29 mouse cellular contexts compared by ENCODE assay signal in the genomic region with DNA sequence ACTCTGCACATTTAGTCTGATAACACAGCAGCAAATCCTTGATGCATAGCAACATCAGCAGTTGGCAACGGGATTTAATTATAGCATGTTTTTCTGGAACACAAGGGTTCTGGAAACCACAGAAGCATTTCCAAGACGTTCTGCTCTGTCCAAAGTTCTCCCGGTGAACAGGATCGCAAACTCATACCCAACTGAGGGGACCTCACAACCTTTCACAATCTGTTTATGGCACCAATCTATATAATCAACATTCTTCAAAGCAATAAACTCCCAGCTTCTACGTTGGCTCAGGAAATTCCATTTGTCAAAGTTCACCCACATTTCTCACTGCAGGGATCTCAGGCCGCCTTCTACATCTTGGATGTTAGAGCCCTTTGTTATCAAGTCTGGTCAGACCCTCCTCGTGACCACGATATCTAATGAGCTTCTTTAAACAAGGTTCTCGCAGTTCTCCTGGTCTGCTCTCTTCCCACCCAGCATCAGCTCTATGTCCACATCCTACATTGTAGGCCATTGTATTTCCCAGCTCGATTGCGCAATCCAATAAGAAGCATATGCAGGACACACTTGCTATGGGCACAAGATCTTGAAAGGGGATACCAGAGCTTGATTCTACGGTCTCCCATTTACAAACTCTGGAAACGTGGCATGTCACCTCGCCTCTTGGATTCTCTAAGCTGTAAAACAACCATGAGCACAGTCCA. TPM values are rescaled to one million over a fixed set of nuclear protein-coding genes. Genes with fewer than 3 reads are reported as not detected.
DNase-seq lines count a peak whose midpoint lies in the region; ATAC-seq and TF ChIP-seq lines count a peak whose summit lies in the region.
"Had no signal": no experiment of that assay in that cellular context is flagged by ENCODE, and none has a peak within 500 bp of the region (broad histone marks: within the 10 kb centered on the region; RNA-seq: fewer than 3 reads in every experiment).

No protein-coding gene starts in this region.

- 65% methylated on average over 14 of the region's 14 CpGs for WGBS in intestine, embryonic 14.5 days
- 38% methylated on average over 14 of the region's 14 CpGs for WGBS in intestine, postnatal 0 days
- 27% methylated on average over 14 of the region's 14 CpGs for WGBS in small intestine, adult 2 months

- TF ChIP-seq POLR2A in small intestine, adult 2 months (IDR thresholded peaks at IDR 0.05; ENCODE audit: low read depth, low read length), result no peak

- H3K27me3 ChIP-seq in intestine, embryonic 14.5 days (replicated peaks; ENCODE audit: control insufficient read depth, insufficient read depth, low read length), result no peaks in the 10 kb centered on the region
- H3K27me3 ChIP-seq in intestine, postnatal 0 days (replicated peaks; ENCODE audit: control insufficient read depth, insufficient read depth, low read length), result no peaks in the 10 kb centered on the region
- H3K27me3 ChIP-seq in small intestine, adult 2 months (ENCODE audit: control insufficient read depth, insufficient read depth, low read length), result no peaks in the 10 kb centered on the region
- H3K27me3 ChIP-seq: embryonic facial prominence, embryonic 13.5 days; forebrain, embryonic 13.5 days; heart, embryonic 13.5 days; hindbrain, embryonic 12.5 days; hindbrain, embryonic 15.5 days had no signal

- peak; percentile 16 for DNase-seq in NIH3T3 (ENCODE audit: low read depth)
- no peak for DNase-seq in intestine, embryonic 14.5 days (ENCODE audit: low spot score)
- no peak for DNase-seq in retina, postnatal 1 day
- no peak for DNase-seq in heart, adult 18-20 months
- DNase-seq in heart, postnatal 4 days, result no peak
- DNase-seq: adrenal gland, adult 2 months; adrenal gland, postnatal 14 days; cerebellum, adult 11-12 months; cerebellum, adult 8-10 months; cerebellum, postnatal 10 days; cerebellum, postnatal 36 days; embryo, embryonic 11 days; gastrocnemius, postnatal 25 days; heart, adult 2 months; heart, postnatal 14 days; kidney, adult 11 months had no signal

- H3K4me2 ChIP-seq in intestine, embryonic 14.5 days (ENCODE audit: low read length), result no peak overlapping the region
- H3K4me2 ChIP-seq in intestine, postnatal 0 days (replicated peaks; ENCODE audit: low read depth), result peak overlapping the region; percentile 33; the same call in 1 of the 2 replicates
- H3K4me2 ChIP-seq: embryonic facial prominence, embryonic 13.5 days; forebrain, embryonic 13.5 days; heart, embryonic 13.5 days; hindbrain, embryonic 12.5 days; hindbrain, embryonic 15.5 days had no signal

- no peaks in the 10 kb centered on the region for H3K4me1 ChIP-seq in intestine, embryonic 14.5 days (replicated peaks; ENCODE audit: control insufficient read depth, insufficient read depth, low read length)
- 0 out of 2 replicates have a peak, but pooled peaks cover 6% of the 10 kb centered on the region for H3K4me1 ChIP-seq in intestine, postnatal 0 days (replicated peaks; ENCODE audit: control insufficient read depth, insufficient read depth, low read length)
- peaks cover 8% of the 10 kb centered on the region; the same call in 1 of the 2 replicates for H3K4me1 ChIP-seq in small intestine, adult 2 months (ENCODE audit: control insufficient read depth, insufficient read depth, insufficient read length, low read length)
- H3K4me1 ChIP-seq: embryonic facial prominence, embryonic 13.5 days; forebrain, embryonic 13.5 days; heart, embryonic 10.5 days; heart, embryonic 13.5 days; hindbrain, embryonic 12.5 days; hindbrain, embryonic 15.5 days had no signal

- no peak overlapping the region for H3K27ac ChIP-seq in intestine, embryonic 14.5 days (ENCODE audit: low read depth)
- peak overlapping the region; percentile 84 for H3K27ac ChIP-seq in intestine, postnatal 0 days (ENCODE audit: low read depth, low read length)
- H3K27ac ChIP-seq in small intestine, adult 2 months (ENCODE audit: insufficient read depth, low read depth, low read length), result peak overlapping the region; percentile 92
- H3K27ac ChIP-seq: embryonic facial prominence, embryonic 10.5 days; embryonic facial prominence, embryonic 13.5 days; forebrain, embryonic 13.5 days; heart, adult 2 months; heart, embryonic 10.5 days; heart, embryonic 13.5 days; hindbrain, embryonic 12.5 days; hindbrain, embryonic 15.5 days had no signal

- no peak overlapping the region for H3K4me3 ChIP-seq in intestine, embryonic 14.5 days (ENCODE audit: low read depth, low read length)
- no peak overlapping the region for H3K4me3 ChIP-seq in intestine, postnatal 0 days (ENCODE audit: low read depth, low read length)
- H3K4me3 ChIP-seq in small intestine, adult 2 months (ENCODE audit: low read depth, low read length), result no peak overlapping the region
- H3K4me3 ChIP-seq: embryonic facial prominence, embryonic 10.5 days; embryonic facial prominence, embryonic 13.5 days; erythroblast, embryonic 14.5 days; forebrain, embryonic 13.5 days; heart, adult 2 months; heart, embryonic 10.5 days; heart, embryonic 13.5 days; hindbrain, embryonic 12.5 days; hindbrain, embryonic 15.5 days had no signal

- no peak overlapping the region for H3K9ac ChIP-seq in intestine, embryonic 14.5 days (ENCODE audit: low read length)
- H3K9ac ChIP-seq in intestine, postnatal 0 days (ENCODE audit: low read depth, low read length), result no peak overlapping the region
- H3K9ac ChIP-seq: embryonic facial prominence, embryonic 13.5 days; forebrain, embryonic 13.5 days; heart, embryonic 13.5 days; hindbrain, embryonic 12.5 days; hindbrain, embryonic 15.5 days had no signal

- no peak for TF ChIP-seq CTCF in intestine, postnatal 0 days (IDR thresholded peaks at IDR 0.05; ENCODE audit: low read depth)
- TF ChIP-seq CTCF in small intestine, adult 2 months (IDR thresholded peaks at IDR 0.05; ENCODE audit: extremely low read depth, insufficient read length, insufficient replicate concordance, low read depth, low read length), result no peak

- peak; percentile 85 for ATAC-seq in intestine, embryonic 14.5 days (replicated peaks; ENCODE audit: low FRiP score, low TSS enrichment, low read depth)
- peak; percentile 93 for ATAC-seq in intestine, postnatal 0 days
- ATAC-seq: forebrain, embryonic 13.5 days; forebrain, embryonic 16.5 days; Patski had no signal

- no peaks in the 10 kb centered on the region for H3K9me3 ChIP-seq in intestine, embryonic 14.5 days (ENCODE audit: control insufficient read depth, low read length)
- H3K9me3 ChIP-seq in intestine, postnatal 0 days (ENCODE audit: control insufficient read depth), result no peaks in the 10 kb centered on the region
- H3K9me3 ChIP-seq: embryonic facial prominence, embryonic 10.5 days; embryonic facial prominence, embryonic 13.5 days; forebrain, embryonic 13.5 days; heart, embryonic 10.5 days; heart, embryonic 13.5 days; hindbrain, embryonic 12.5 days; hindbrain, embryonic 15.5 days had no signal

- no peaks in the 10 kb centered on the region for H3K36me3 ChIP-seq in intestine, embryonic 14.5 days (ENCODE audit: control insufficient read depth, insufficient read depth, low read length)
- no peaks in the 10 kb centered on the region for H3K36me3 ChIP-seq in intestine, postnatal 0 days (ENCODE audit: control insufficient read depth, insufficient read depth)
- no peaks in the 10 kb centered on the region for H3K36me3 ChIP-seq in small intestine, adult 2 months (ENCODE audit: control insufficient read depth, insufficient read depth, low read length)
- H3K36me3 ChIP-seq: embryonic facial prominence, embryonic 10.5 days; embryonic facial prominence, embryonic 13.5 days; heart, embryonic 10.5 days; heart, embryonic 13.5 days; hindbrain, embryonic 12.5 days; hindbrain, embryonic 15.5 days had no signal

RNA-seq across cellular contexts. Expression of a gene that starts 26.6 kb away (rescaled TPM):
- polyA plus RNA-seq in intestine, embryonic 14.5 days (2014; fragmentation: Nextera tagmentation; extraction: Ambion mirVana), result 17.4 and 17.9 TPM in 2 replicates
- 87.8 and 91.4 TPM in 2 replicates for polyA plus RNA-seq in intestine, postnatal 0 days (2015; fragmentation: Nextera tagmentation; extraction: Ambion mirVana)
- 3.7 and 8.2 TPM in 2 replicates for polyA plus RNA-seq in small intestine, adult 2 months (2012; rRNA removed)
- under 1 TPM; 0.22 to 0.39 TPM for total RNA-seq in heart, adult 18-20 months (2021)
- total RNA-seq in heart, postnatal 4 days (2021), result under 1 TPM in 1 of 2 experiments, not detected in 1; 0.12 TPM
- total RNA-seq: hematopoietic stem cell, adult 5-6 weeks had no signal
- polyA plus RNA-seq: erythroblast, embryonic 14.5 days had no signal
